Mouse (Mus musculus): Measurements from ENCODE around the gene Dmrt1. TPM values are rescaled to one million over a fixed set of nuclear protein-coding genes. Genes with fewer than 3 reads are reported as not detected.

Gene Dmrt1
- total RNA-seq, 2 experiments from 2014 or later = not detected

GRCm38 (mm10) chr19:25622291-25623251 lies 117.2 kb downstream of the Dmrt1 start:
- DNase-seq (ENCODE audit: low spot score in 2 of 2) = peak; percentile 63 to 73

- peak in 1 of 2 experiments; percentile 71 for DNase-seq (ENCODE audit: low spot score in 2 of 2)
Observed at GRCm38 (mm10) chr19:25628490-25628889, 123.1 kb downstream of the Dmrt1 start.

GRCm38 (mm10) chr19:25635119-25635518 lies 129.7 kb downstream of the Dmrt1 start:
- no peak for DNase-seq (ENCODE audit: low spot score in 2 of 2)

- DNase-seq (ENCODE audit: low spot score in 2 of 2) = peak; percentile 65 to 74
Observed at GRCm38 (mm10) chr19:25635622-25636244, 130.3 kb downstream of the Dmrt1 start.

- no peak for DNase-seq (ENCODE audit: low spot score in 2 of 2)
Observed at GRCm38 (mm10) chr19:25638766-25639361, 133.4 kb downstream of the Dmrt1 start.

GRCm38 (mm10) chr19:25641786-25642185 lies 136.4 kb downstream of the Dmrt1 start:
- no peak for DNase-seq (ENCODE audit: low spot score in 2 of 2)

GRCm38 (mm10) chr19:25647136-25647535 lies 141.7 kb downstream of the Dmrt1 start:
- no peak for DNase-seq (ENCODE audit: low spot score in 2 of 2)

- DNase-seq (ENCODE audit: low spot score in 2 of 2) = no peak
Observed at GRCm38 (mm10) chr19:25648701-25649100, 143.3 kb downstream of the Dmrt1 start.

GRCm38 (mm10) chr19:25650474-25650873 lies 145.1 kb downstream of the Dmrt1 start:
- no peak for DNase-seq (ENCODE audit: low spot score in 2 of 2)

GRCm38 (mm10) chr19:25652560-25652959 lies 147.1 kb downstream of the Dmrt1 start:
- DNase-seq (ENCODE audit: low spot score in 2 of 2) = no peak

Other genes starting within 250 kb of the Dmrt1 start
- 1 to 10 TPM in 1 of 2 experiments, under 1 TPM in 1; 0.83 to 1.7 TPM for gene Dmrt3, start 104.7 kb downstream of the Dmrt1 start, total RNA-seq (2021)
- under 1 TPM; 0.48 to 0.62 TPM for gene Dmrt2, start 166.8 kb downstream of the Dmrt1 start, total RNA-seq (2021)